Mouse (Mus musculus): ENCODE measurements around the gene Wdr90. TPM values are rescaled to one million over a fixed set of nuclear protein-coding genes. Genes with fewer than 3 reads are reported as not detected.
"Not testable (repeated sequence)": the region's sequence is repeated elsewhere in the genome, so short reads cannot be mapped to it uniquely, and the experiment has no call there.

Gene Wdr90
- polyA plus RNA-seq, 1 experiment from 2014 or later = 19.8 TPM

DNA sequence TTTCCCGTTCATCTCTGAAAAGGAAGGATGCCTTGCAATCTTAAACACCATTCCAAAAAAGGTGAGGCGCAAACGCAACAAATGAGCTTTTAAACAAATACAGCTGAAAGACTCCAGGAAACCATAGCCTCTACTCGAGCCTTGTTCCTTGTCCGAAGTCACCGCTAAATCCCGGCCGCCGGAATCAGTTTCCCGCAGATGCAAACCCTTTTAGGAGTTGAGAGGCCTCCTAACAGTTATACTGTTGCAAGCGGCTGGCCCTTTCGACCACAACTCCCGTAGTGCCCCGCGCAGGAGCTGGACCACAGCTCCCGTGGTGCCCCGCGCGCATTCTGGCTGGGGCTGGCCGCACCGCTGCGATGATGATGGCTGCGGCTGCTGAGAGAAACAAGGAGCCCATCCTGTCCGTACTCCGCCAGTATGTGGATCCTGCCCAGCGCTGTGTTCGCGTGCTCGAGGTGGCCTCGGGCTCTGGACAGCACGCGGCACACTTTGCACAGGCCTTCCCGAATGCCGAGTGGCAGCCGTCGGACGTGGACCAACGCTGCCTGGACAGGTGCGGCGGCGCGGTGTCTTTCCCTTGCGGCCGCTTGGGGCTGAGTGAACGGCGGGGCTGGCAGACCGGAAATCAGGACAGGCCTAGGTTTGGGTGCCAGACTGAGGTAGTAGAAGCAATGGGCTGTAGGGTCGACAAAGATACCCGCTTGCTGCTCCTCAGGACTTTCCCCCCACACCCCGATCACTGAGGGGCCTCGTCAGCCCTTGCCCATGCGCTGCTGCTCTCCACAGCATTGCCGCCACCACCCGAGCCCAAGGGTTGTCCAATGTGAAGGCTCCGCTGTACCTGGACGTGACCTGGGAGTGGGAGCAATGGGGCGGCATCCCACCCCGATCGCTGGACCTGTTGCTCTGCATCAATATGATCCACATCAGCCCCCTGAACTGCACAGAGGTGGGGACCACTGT is 14.2 kb upstream of the Wdr90 start:
- H3K4me2 ChIP-seq = peak overlapping the region; percentile 96
- H3K4me3 ChIP-seq = peak overlapping the region; percentile 80
- no peaks in the 10 kb centered on the region for H3K27me3 ChIP-seq
- WGBS = 2% methylated on average over 59 of the region's 59 CpGs
- peaks cover 36% of the 10 kb centered on the region for H3K4me1 ChIP-seq (replicated peaks)
- peak overlapping the region; percentile 87 for H3K9ac ChIP-seq
- H3K36me3 ChIP-seq = peaks cover 22% of the 10 kb centered on the region
- no peaks in the 10 kb centered on the region for H3K9me3 ChIP-seq
- peak; percentile 93 for ATAC-seq (ENCODE audit: low FRiP score)
- peak overlapping the region; percentile 97 for H3K27ac ChIP-seq

GRCm38 (mm10) chr17:25874721-25875170 is 13.4 kb upstream of the Wdr90 start, which contains the start of gene Mettl26:
Gene Mettl26, plus strand, starts transcription at chr17:25875074.
- Histone ChIP-seq H3K27ac (peak within 1 kb of the TSS; percentile 97), H3K36me3 (peaks cover 21% of the 10 kb centered on the region), H3K4me2 (peak within 1 kb of the TSS; percentile 96), H3K4me1 (replicated peaks) (peaks cover 29% of the 10 kb centered on the region), H3K4me3 (peak within 1 kb of the TSS; percentile 80), H3K9ac (peak within 1 kb of the TSS; percentile 87), H3K27me3 (no peaks in the 10 kb centered on the region), H3K9me3 (no peaks in the 10 kb centered on the region)
- ATAC-seq (ENCODE audit: low FRiP score) = peak; percentile 69
- WGBS = under 1% methylated on average over 25 of the region's 25 CpGs

- peaks cover 17% of the 10 kb centered on the region for H3K36me3 ChIP-seq
- H3K9me3 ChIP-seq = no peaks in the 10 kb centered on the region
- no peak for ATAC-seq (ENCODE audit: low FRiP score)
- H3K9ac ChIP-seq = peak overlapping the region; percentile 87
- peaks cover 30% of the 10 kb centered on the region for H3K4me1 ChIP-seq (replicated peaks)
- peak overlapping the region; percentile 96 for H3K4me2 ChIP-seq
- H3K4me3 ChIP-seq = peak overlapping the region; percentile 80
- H3K27ac ChIP-seq = peak overlapping the region; percentile 97
- H3K27me3 ChIP-seq = no peaks in the 10 kb centered on the region
- 7% methylated on average over 14 of the region's 14 CpGs for whole genome bisulfite sequencing
Observed at GRCm38 (mm10) chr17:25874148-25874720, 12.9 kb upstream of the Wdr90 start.

GRCm38 (mm10) chr17:25873405-25874147 is 12.3 kb upstream of the Wdr90 start:
- peak overlapping the region; percentile 97 for H3K27ac ChIP-seq
- peak overlapping the region; percentile 80 for H3K4me3 ChIP-seq
- no peak for ATAC-seq (ENCODE audit: low FRiP score)
- H3K4me2 ChIP-seq = peak overlapping the region; percentile 96
- peak overlapping the region; percentile 87 for H3K9ac ChIP-seq
- peaks cover 10% of the 10 kb centered on the region for H3K36me3 ChIP-seq
- H3K27me3 ChIP-seq = no peaks in the 10 kb centered on the region
- whole genome bisulfite sequencing = 79% methylated on average over 11 of the region's 11 CpGs
- no peaks in the 10 kb centered on the region for H3K9me3 ChIP-seq
- H3K4me1 ChIP-seq (replicated peaks) = peaks cover 35% of the 10 kb centered on the region

DNA sequence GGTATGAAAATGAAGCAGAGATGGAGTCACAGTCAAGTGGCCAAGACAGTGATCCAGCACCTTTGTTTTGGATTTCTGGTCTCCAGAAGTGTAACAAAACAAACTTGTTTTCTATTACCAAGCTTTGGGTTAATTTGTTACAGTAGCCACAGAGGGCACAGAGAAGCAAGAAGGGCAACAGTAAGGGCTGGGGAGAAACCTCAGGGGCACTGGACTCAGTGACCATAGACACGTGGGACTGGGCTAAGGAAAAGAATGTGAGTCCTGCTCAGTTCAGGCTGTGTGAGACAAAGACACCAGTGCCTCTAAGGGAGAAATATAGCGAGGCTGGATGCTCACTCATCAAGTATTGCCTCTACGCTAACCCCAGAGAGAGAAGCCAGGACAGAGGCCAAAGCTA is 11.4 kb upstream of the Wdr90 start:
- Histone ChIP-seq H3K9me3 (no peaks in the 10 kb centered on the region), H3K4me2 (no peak overlapping the region), H3K27me3 (peaks cover under 1% of the 10 kb centered on the region; the same call in 1 of the 2 replicates), H3K36me3 (peaks cover 1% of the 10 kb centered on the region), H3K9ac (no peak overlapping the region), H3K27ac (no peak overlapping the region), H3K4me3 (no peak overlapping the region), H3K4me1 (replicated peaks) (peaks cover 39% of the 10 kb centered on the region)
- no peak for ATAC-seq (ENCODE audit: low FRiP score)
- 84% methylated on average over 3 of the region's 3 CpGs for WGBS

GRCm38 (mm10) chr17:25871566-25871965 is 10.3 kb upstream of the Wdr90 start:
- not testable (repeated sequence) for ATAC-seq (ENCODE audit: low FRiP score); H3K9me3 ChIP-seq; H3K4me3 ChIP-seq; H3K4me2 ChIP-seq; H3K9ac ChIP-seq; H3K27me3 ChIP-seq; H3K36me3 ChIP-seq; H3K27ac ChIP-seq
- peaks cover 35% of the 10 kb centered on the region for H3K4me1 ChIP-seq (replicated peaks)

DNA sequence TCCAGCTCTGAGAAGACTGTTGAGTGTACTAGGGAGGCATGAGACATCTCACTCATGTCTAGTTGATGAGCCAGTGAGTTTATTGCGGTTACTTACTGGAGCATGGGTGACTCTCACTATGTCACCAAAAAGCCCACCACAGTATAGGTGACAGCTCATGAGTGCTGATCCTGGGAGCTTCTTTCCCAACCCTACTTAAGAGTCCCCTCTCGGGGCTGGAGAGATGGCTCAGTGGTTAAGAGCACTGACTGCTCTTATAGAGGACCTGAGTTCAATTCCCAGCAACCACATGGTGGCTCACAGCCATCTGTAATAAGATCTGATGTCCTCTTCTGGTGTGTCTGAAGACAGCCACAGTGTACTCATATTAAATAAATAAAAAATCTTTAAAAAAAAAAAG is 8.7 kb upstream of the Wdr90 start:
- H3K9me3 ChIP-seq = no peaks in the 10 kb centered on the region
- WGBS = 86% methylated on average over 2 of the region's 2 CpGs
- H3K4me2 ChIP-seq = no peak overlapping the region
- no peaks in the 10 kb centered on the region for H3K36me3 ChIP-seq
- no peak for ATAC-seq (ENCODE audit: low FRiP score)
- H3K27me3 ChIP-seq = peaks cover 3% of the 10 kb centered on the region
- H3K27ac ChIP-seq = no peak overlapping the region
- H3K4me3 ChIP-seq = no peak overlapping the region
- H3K9ac ChIP-seq = no peak overlapping the region
- H3K4me1 ChIP-seq (replicated peaks) = peaks cover 26% of the 10 kb centered on the region

DNA sequence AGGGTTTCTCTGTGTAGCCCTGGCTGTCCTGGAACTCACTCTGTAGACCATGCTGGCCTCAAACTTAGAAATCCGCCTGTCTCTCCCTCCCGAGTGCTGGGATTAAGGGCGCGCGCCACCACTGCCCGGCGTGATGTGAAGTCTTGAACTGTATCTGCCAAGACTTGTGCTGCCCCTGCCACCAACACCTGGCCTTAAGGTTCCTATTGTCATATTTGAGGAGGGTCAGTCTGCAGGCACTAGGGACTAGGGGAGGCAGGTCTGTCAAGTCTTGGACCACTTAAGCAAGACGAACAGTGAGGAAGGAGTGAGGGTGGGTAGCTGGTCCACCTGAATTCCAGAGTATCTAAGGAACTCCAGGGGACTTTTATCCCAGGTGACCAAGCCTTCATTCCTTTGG is 8.2 kb upstream of the Wdr90 start:
- ATAC-seq (ENCODE audit: low FRiP score) = no peak
- H3K9ac ChIP-seq = no peak overlapping the region
- H3K27me3 ChIP-seq = peaks cover 3% of the 10 kb centered on the region
- H3K9me3 ChIP-seq = no peaks in the 10 kb centered on the region
- no peak overlapping the region for H3K4me2 ChIP-seq
- H3K27ac ChIP-seq = no peak overlapping the region
- no peak overlapping the region for H3K4me3 ChIP-seq
- no peaks in the 10 kb centered on the region for H3K36me3 ChIP-seq
- 89% methylated on average over 8 of the region's 8 CpGs for WGBS
- H3K4me1 ChIP-seq (replicated peaks) = peaks cover 26% of the 10 kb centered on the region

DNA sequence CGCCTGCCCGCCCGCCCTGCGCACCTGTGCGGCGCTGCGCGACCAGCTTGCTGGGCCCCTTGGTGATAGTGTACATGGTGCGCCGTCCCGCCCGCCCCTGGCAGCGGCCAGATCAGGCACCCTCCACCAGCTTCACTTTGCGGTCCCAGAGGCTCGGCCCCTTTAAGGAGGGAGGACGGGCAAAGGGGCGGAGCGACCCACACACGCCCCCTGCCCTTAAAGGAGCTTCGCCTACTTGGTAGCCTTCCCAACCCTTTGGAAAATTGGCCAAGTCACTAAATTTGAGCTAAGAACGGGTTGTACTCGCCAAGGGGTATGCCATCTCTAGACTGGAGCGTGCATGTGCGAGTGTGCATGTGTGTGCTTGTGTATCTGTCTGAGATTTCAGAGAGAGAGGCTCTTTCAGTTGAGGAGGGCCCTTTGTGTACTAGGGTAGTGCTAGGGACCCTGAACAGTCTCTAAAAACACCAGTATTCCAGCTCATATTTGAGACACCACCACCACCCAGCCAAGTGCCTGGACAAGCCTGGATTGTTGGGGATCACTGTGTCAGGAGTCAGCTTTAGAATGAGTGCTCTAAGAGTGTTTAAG is 7.4 kb upstream of the Wdr90 start, which contains the start of gene Mcrip2:
Mcrip2 (minus strand) TSS at position 164 of the 591 bp plus-strand sequence.
- Histone ChIP-seq H3K36me3 (no peaks in the 10 kb centered on the region), H3K4me1 (replicated peaks) (peaks cover 18% of the 10 kb centered on the region), H3K27ac (peak within 1 kb of the TSS; percentile 49), H3K4me3 (peak within 1 kb of the TSS; percentile 66), H3K9me3 (no peaks in the 10 kb centered on the region), H3K4me2 (peak within 1 kb of the TSS; percentile 98), H3K9ac (peak within 1 kb of the TSS; percentile 86), H3K27me3 (peaks cover 3% of the 10 kb centered on the region)
- WGBS = 0% methylated on average over 24 of the region's 24 CpGs
- peak; percentile 83 for ATAC-seq (ENCODE audit: low FRiP score)

GRCm38 (mm10) chr17:25867836-25868600 is 6.7 kb upstream of the Wdr90 start:
- peaks cover 17% of the 10 kb centered on the region for H3K4me1 ChIP-seq (replicated peaks)
- WGBS = 2% methylated on average over 42 of the region's 42 CpGs
- H3K9ac ChIP-seq = peak overlapping the region; percentile 86
- H3K36me3 ChIP-seq = no peaks in the 10 kb centered on the region
- peak overlapping the region; percentile 66 for H3K4me3 ChIP-seq
- ATAC-seq (ENCODE audit: low FRiP score) = peak; percentile 43
- no peaks in the 10 kb centered on the region for H3K9me3 ChIP-seq
- H3K27ac ChIP-seq = peak overlapping the region; percentile 49; the same call in 1 of the 2 replicates
- peaks cover 3% of the 10 kb centered on the region for H3K27me3 ChIP-seq
- H3K4me2 ChIP-seq = peak overlapping the region; percentile 98

- H3K4me3 ChIP-seq = peak overlapping the region; percentile 66
- peaks cover 3% of the 10 kb centered on the region for H3K27me3 ChIP-seq
- H3K9me3 ChIP-seq = no peaks in the 10 kb centered on the region
- ATAC-seq (ENCODE audit: low FRiP score) = no peak
- H3K4me1 ChIP-seq (replicated peaks) = peaks cover 17% of the 10 kb centered on the region
- peak overlapping the region; percentile 86 for H3K9ac ChIP-seq
- no peaks in the 10 kb centered on the region for H3K36me3 ChIP-seq
- peak overlapping the region; percentile 98 for H3K4me2 ChIP-seq
- WGBS = 22% methylated on average over 7 of the region's 7 CpGs
- H3K27ac ChIP-seq = no peak overlapping the region
Observed at GRCm38 (mm10) chr17:25867509-25867835, 6.2 kb upstream of the Wdr90 start.
